Mouse (Mus musculus) lung, adult 10 weeks (tissue): ENCODE measurements around the gene Cdan1. TPM values are rescaled to one million over a fixed set of nuclear protein-coding genes. Genes with fewer than 3 reads are reported as not detected.

Experiments
- polyA plus RNA-seq: library from polyadenylated mRNA; stranded (reverse); fragments of 350-450 nt; fragmentation: Illumina TruSeq; extraction: RNeasy Lipid Tissue Mini Kit (QIAGEN cat#74804); gene quantifications from one replicate; pipeline ENCODE4 v1.2.3, GENCODE M21; 2014; ENCODE audit warnings: low read depth, low replicate concordance; ENCODE audit not compliant: insufficient read depth

The Cdan1 gene
- 4.9 TPM for polyA plus RNA-seq

DNA sequence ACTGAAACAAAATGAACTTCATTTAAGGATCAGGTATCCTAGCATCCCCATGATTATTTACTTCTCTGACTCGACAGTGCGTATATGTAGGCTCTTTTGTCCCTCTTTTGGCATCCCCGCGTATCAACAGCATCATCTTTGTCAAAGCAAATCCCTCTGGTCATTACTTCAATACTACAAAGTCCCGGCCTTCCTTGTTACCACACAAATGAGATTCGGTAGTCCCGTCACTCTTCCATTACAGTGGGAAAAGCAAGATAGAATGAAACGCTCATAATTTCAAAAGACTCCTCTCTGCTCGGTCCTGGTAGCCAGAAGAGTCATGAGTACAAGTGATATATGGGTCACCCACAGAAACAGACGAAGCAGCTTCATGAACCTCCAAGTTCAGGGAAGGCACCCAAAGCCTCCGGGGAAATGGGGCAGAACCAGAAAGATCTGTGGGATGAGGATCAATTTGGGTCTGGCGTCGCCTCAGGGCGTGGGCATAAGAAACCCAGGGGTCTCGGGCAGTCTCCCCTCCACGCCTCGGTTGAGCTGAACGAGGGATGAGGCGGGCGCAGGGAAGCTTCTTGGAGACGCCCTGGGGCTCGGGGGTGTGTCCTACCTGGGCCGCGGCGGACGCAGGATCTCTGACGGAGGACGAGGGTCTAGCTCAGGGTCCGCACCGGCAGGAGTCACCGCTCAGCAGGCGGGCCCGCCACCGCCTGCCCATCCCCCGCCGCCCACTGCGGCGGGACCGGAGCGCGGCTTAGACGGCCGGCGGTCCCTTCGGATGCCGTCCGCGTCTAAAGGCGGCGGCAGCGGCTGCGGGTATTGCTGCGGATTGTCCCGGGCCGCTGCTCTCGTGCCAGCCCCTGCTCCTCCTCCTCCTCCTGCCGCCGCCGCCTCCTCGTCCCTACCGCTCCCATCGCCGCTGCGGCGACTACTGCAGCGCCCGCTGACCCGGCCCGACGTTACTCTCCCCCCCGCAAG, at the start of gene Cdan1:
Gene Cdan1, minus strand, starts transcription at position 680 of the 975 bp plus-strand sequence.

DNA sequence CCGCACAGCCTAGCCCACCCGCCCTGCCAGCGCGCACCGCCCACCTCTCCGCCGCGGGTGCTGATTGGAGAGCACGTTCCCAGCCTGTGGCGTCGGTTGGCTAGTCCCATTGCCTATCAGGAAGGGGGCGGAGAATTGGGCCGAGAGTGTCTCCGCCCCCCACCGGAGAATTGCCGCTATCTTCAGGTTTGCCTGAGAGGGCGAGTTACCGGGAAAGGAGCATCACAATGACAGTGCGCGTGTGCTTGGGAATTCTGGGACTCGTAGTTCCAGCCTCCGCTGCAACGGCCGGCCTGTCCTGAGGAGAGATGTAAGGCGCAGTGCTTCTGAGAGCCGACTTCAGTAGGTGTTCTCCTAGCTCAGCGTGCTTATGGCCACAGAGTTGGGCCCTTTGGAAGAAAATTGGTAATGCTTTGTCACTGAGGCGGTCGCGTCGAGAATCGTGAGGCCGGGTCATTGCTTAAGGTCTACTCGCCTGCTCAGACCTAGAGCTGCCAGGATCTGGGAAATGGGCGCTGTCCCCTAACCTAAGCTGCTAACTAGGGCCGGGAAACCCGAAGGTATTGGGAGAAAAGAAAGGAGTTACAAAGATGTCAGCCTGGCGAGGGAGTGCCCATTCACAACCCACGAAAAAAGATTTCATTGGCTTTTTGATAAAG, 625 bp upstream of the Cdan1 start, which contains the start of gene Ttbk2:
Gene Ttbk2, minus strand, starts transcription at position 181 of the 659 bp plus-strand sequence.

Other genes starting within 250 kb of the Cdan1 start
- gene Haus2, start 240.7 kb downstream of the Cdan1 start, polyA plus RNA-seq = 8.7 TPM
- 19.1 TPM for gene Lrrc57, start 240.6 kb downstream of the Cdan1 start, polyA plus RNA-seq
- 18.7 TPM for gene Stard9, start 221.0 kb downstream of the Cdan1 start, polyA plus RNA-seq
- 2.0 TPM for gene Ttbk2, start 476 bp upstream of the Cdan1 start, polyA plus RNA-seq
- gene Ubr1, start 120.6 kb upstream of the Cdan1 start, polyA plus RNA-seq = 8.3 TPM
- 8.6 TPM for gene Tmem62, start 126.9 kb upstream of the Cdan1 start, polyA plus RNA-seq
- gene Ccndbp1, start 158.3 kb upstream of the Cdan1 start, polyA plus RNA-seq = 45.0 TPM
- gene Epb42, start 186.9 kb upstream of the Cdan1 start, polyA plus RNA-seq = not detected
- gene Tgm5, start 235.7 kb upstream of the Cdan1 start, polyA plus RNA-seq = not detected